Comparison of ENCODE assay signal across 17 mouse cellular contexts in genomic region chr6:135187076-135187917, GRCm38 (mm10).
"Had no signal": no experiment of that assay in that cellular context is flagged by ENCODE, and none has a peak within 500 bp of the region (broad histone marks: within the 10 kb centered on the region; RNA-seq: fewer than 3 reads in every experiment).

No protein-coding gene starts in this region.

- DNase-seq: kidney, postnatal 14 days; lung, adult 2 months; lung, postnatal 10 days; lung, postnatal 4 days; retina, postnatal 1 day; right cerebral cortex, postnatal 14 days; thymus, adult 2 months; thymus, postnatal 25 days had no signal

- ATAC-seq: midbrain, embryonic 16.5 days had no signal

- H3K4me3 ChIP-seq: kidney, embryonic 15.5 days; left cerebral cortex, adult 2 months; limb, embryonic 10.5 days; liver, embryonic 15.5 days; midbrain, embryonic 12.5 days; neural tube, embryonic 12.5 days; stomach, embryonic 15.5 days had no signal

- H3K27ac ChIP-seq: kidney, embryonic 15.5 days; left cerebral cortex, adult 2 months; limb, embryonic 10.5 days; liver, embryonic 15.5 days; midbrain, embryonic 12.5 days; neural tube, embryonic 12.5 days; stomach, embryonic 15.5 days had no signal

- H3K36me3 ChIP-seq: kidney, embryonic 15.5 days; limb, embryonic 10.5 days; midbrain, embryonic 12.5 days; neural tube, embryonic 12.5 days; stomach, embryonic 15.5 days had no signal

- H3K27me3 ChIP-seq: kidney, embryonic 15.5 days; liver, embryonic 15.5 days; midbrain, embryonic 12.5 days; neural tube, embryonic 12.5 days; stomach, embryonic 15.5 days had no signal

- H3K9ac ChIP-seq: kidney, embryonic 15.5 days; liver, embryonic 15.5 days; midbrain, embryonic 12.5 days; neural tube, embryonic 12.5 days; stomach, embryonic 15.5 days had no signal

- H3K9me3 ChIP-seq: kidney, embryonic 15.5 days; limb, embryonic 10.5 days; liver, embryonic 15.5 days; midbrain, embryonic 12.5 days; neural tube, embryonic 12.5 days; stomach, embryonic 15.5 days had no signal

- H3K4me1 ChIP-seq: stomach, embryonic 15.5 days had no signal

- H3K4me2 ChIP-seq: kidney, embryonic 15.5 days; liver, embryonic 11.5 days; liver, embryonic 15.5 days; midbrain, embryonic 12.5 days; neural tube, embryonic 12.5 days; stomach, embryonic 15.5 days had no signal
